Comparison of ENCODE assay signal across 26 mouse cellular contexts in genomic region chr11:46619929-46620328, GRCm38 (mm10). TPM values are rescaled to one million over a fixed set of nuclear protein-coding genes. Genes with fewer than 3 reads are reported as not detected.
DNase-seq lines count a peak whose midpoint lies in the region; ATAC-seq lines count a peak whose summit lies in the region.
"Had no signal": no experiment of that assay in that cellular context is flagged by ENCODE, and none has a peak within 500 bp of the region (broad histone marks: within the 10 kb centered on the region; RNA-seq: fewer than 3 reads in every experiment).

No protein-coding gene starts in this region.

- no peaks in the 10 kb centered on the region for H3K4me1 ChIP-seq in forebrain, embryonic 16.5 days (replicated peaks; ENCODE audit: control insufficient read depth, insufficient read depth, low read length)
- no peaks in the 10 kb centered on the region for H3K4me1 ChIP-seq in forebrain, embryonic 10.5 days
- H3K4me1 ChIP-seq in midbrain, embryonic 14.5 days (ENCODE audit: control insufficient read depth, insufficient read depth, low read length): no peaks in the 10 kb centered on the region
- H3K4me1 ChIP-seq in midbrain, embryonic 10.5 days: no peaks in the 10 kb centered on the region
- H3K4me1 ChIP-seq in hindbrain, embryonic 16.5 days (ENCODE audit: control insufficient read depth, insufficient read depth, low read depth, low read length): no peaks in the 10 kb centered on the region
- H3K4me1 ChIP-seq: embryonic facial prominence, embryonic 10.5 days; heart, embryonic 15.5 days; hindbrain, embryonic 13.5 days; intestine, embryonic 15.5 days had no signal

- no peaks in the 10 kb centered on the region for H3K27me3 ChIP-seq in forebrain, embryonic 16.5 days (replicated peaks; ENCODE audit: control insufficient read depth, insufficient read depth, low read length)
- no peaks in the 10 kb centered on the region for H3K27me3 ChIP-seq in forebrain, embryonic 10.5 days (ENCODE audit: poor library complexity, severe bottlenecking)
- H3K27me3 ChIP-seq in midbrain, embryonic 14.5 days (ENCODE audit: control insufficient read depth, insufficient read depth, low read length): no peaks in the 10 kb centered on the region
- no peaks in the 10 kb centered on the region for H3K27me3 ChIP-seq in midbrain, embryonic 10.5 days (ENCODE audit: low read depth, poor library complexity, severe bottlenecking)
- H3K27me3 ChIP-seq in hindbrain, embryonic 16.5 days (replicated peaks; ENCODE audit: control insufficient read depth, insufficient read depth, low read length): no peaks in the 10 kb centered on the region
- H3K27me3 ChIP-seq: CH12.LX; heart, embryonic 15.5 days; hindbrain, embryonic 13.5 days; intestine, embryonic 15.5 days; Patski had no signal

- H3K36me3 ChIP-seq in forebrain, embryonic 16.5 days (ENCODE audit: control insufficient read depth, insufficient read depth): no peaks in the 10 kb centered on the region
- H3K36me3 ChIP-seq in forebrain, embryonic 10.5 days (replicated peaks): no peaks in the 10 kb centered on the region
- no peaks in the 10 kb centered on the region for H3K36me3 ChIP-seq in midbrain, embryonic 14.5 days (ENCODE audit: control insufficient read depth, insufficient read depth, low read length)
- no peaks in the 10 kb centered on the region for H3K36me3 ChIP-seq in midbrain, embryonic 10.5 days
- no peaks in the 10 kb centered on the region for H3K36me3 ChIP-seq in hindbrain, embryonic 16.5 days (ENCODE audit: control insufficient read depth, insufficient read depth, low read length)
- H3K36me3 ChIP-seq: embryonic facial prominence, embryonic 10.5 days; heart, embryonic 15.5 days; hindbrain, embryonic 13.5 days; intestine, embryonic 15.5 days had no signal

- ATAC-seq in forebrain, embryonic 16.5 days: peak; percentile 66
- ATAC-seq in midbrain, embryonic 14.5 days (ENCODE audit: low FRiP score, low TSS enrichment): no peak
- no peak for ATAC-seq in hindbrain, embryonic 16.5 days
- ATAC-seq: activated CD4-positive, CD25-positive, alpha-beta regulatory T cell, adult 4 months; intestine, embryonic 15.5 days; Patski had no signal

- H3K4me2 ChIP-seq in forebrain, embryonic 16.5 days (ENCODE audit: low read length): no peak overlapping the region
- H3K4me2 ChIP-seq in midbrain, embryonic 14.5 days (ENCODE audit: low read length): no peak overlapping the region
- H3K4me2 ChIP-seq in hindbrain, embryonic 16.5 days (ENCODE audit: low read length): no peak overlapping the region
- H3K4me2 ChIP-seq: heart, embryonic 11.5 days; heart, embryonic 15.5 days; hindbrain, embryonic 13.5 days; intestine, embryonic 15.5 days had no signal

- H3K27ac ChIP-seq in forebrain, embryonic 16.5 days (ENCODE audit: low read length): no peak overlapping the region
- H3K27ac ChIP-seq in forebrain, embryonic 10.5 days: no peak overlapping the region
- no peak overlapping the region for H3K27ac ChIP-seq in midbrain, embryonic 14.5 days (replicated peaks; ENCODE audit: low read depth, low read length)
- H3K27ac ChIP-seq in midbrain, embryonic 10.5 days (replicated peaks): no peak overlapping the region
- H3K27ac ChIP-seq in hindbrain, embryonic 16.5 days (ENCODE audit: low read depth, low read length): no peak overlapping the region
- H3K27ac ChIP-seq: embryonic facial prominence, embryonic 10.5 days; heart, embryonic 15.5 days; hindbrain, embryonic 13.5 days; intestine, embryonic 15.5 days had no signal

- WGBS in forebrain, embryonic 16.5 days: 80% methylated on average over 1 of the region's 1 CpGs
- 85% methylated on average over 1 of the region's 1 CpGs for WGBS in forebrain, embryonic 10.5 days
- WGBS in midbrain, embryonic 14.5 days: 88% methylated on average over 1 of the region's 1 CpGs
- 96% methylated on average over 1 of the region's 1 CpGs for WGBS in midbrain, embryonic 10.5 days
- WGBS in hindbrain, embryonic 16.5 days: 93% methylated on average over 1 of the region's 1 CpGs

- no peaks in the 10 kb centered on the region for H3K9me3 ChIP-seq in forebrain, embryonic 16.5 days (ENCODE audit: control insufficient read depth, low read length)
- no peaks in the 10 kb centered on the region for H3K9me3 ChIP-seq in forebrain, embryonic 10.5 days
- no peaks in the 10 kb centered on the region for H3K9me3 ChIP-seq in midbrain, embryonic 14.5 days (ENCODE audit: control insufficient read depth, low read length)
- no peaks in the 10 kb centered on the region for H3K9me3 ChIP-seq in midbrain, embryonic 10.5 days (replicated peaks)
- H3K9me3 ChIP-seq in hindbrain, embryonic 16.5 days (ENCODE audit: control insufficient read depth, low read length): no peaks in the 10 kb centered on the region
- H3K9me3 ChIP-seq: embryonic facial prominence, embryonic 10.5 days; heart, embryonic 15.5 days; hindbrain, embryonic 13.5 days; intestine, embryonic 15.5 days had no signal

- no peak overlapping the region for H3K9ac ChIP-seq in forebrain, embryonic 16.5 days (replicated peaks; ENCODE audit: low read depth, low read length)
- no peak overlapping the region for H3K9ac ChIP-seq in midbrain, embryonic 14.5 days (replicated peaks; ENCODE audit: low read length)
- H3K9ac ChIP-seq in hindbrain, embryonic 16.5 days (ENCODE audit: low read depth, low read length): no peak overlapping the region
- H3K9ac ChIP-seq: heart, embryonic 15.5 days; hindbrain, embryonic 13.5 days; intestine, embryonic 15.5 days had no signal

- no peak for DNase-seq in forebrain, embryonic 10.5 days (ENCODE audit: extremely low spot score, low spot score)
- peak; percentile 12 for DNase-seq in layer of hippocampus, adult 11-12 months (ENCODE audit: low spot score)
- DNase-seq in layer of hippocampus, adult 9-10 months (ENCODE audit: low spot score): no peak
- peak; percentile 2 for DNase-seq in midbrain, embryonic 14.5 days
- no peak for DNase-seq in midbrain, embryonic 10.5 days (ENCODE audit: low spot score)
- peak; percentile 40 to 63 for DNase-seq in layer of hippocampus, postnatal 14 days (ENCODE audit: low spot score in 2 of 2)
- DNase-seq: adrenal gland, postnatal 14 days; cerebellum, adult 18-20 months; cerebellum, postnatal 10 days; gastrocnemius, postnatal 36 days; heart, adult 18-20 months; heart, postnatal 14 days had no signal

- H3K4me3 ChIP-seq in forebrain, embryonic 16.5 days (replicated peaks; ENCODE audit: low read length): no peak overlapping the region
- H3K4me3 ChIP-seq in forebrain, embryonic 10.5 days: no peak overlapping the region
- H3K4me3 ChIP-seq in midbrain, embryonic 14.5 days (replicated peaks; ENCODE audit: low read depth, low read length): no peak overlapping the region
- H3K4me3 ChIP-seq in midbrain, embryonic 10.5 days: no peak overlapping the region
- no peak overlapping the region for H3K4me3 ChIP-seq in hindbrain, embryonic 16.5 days (ENCODE audit: low read length)
- H3K4me3 ChIP-seq: embryonic facial prominence, embryonic 10.5 days; heart, embryonic 15.5 days; hindbrain, embryonic 13.5 days; intestine, embryonic 15.5 days had no signal

RNA-seq across cellular contexts. Expression of gene Dppa1, which starts 9.1 kb away (rescaled TPM):
- polyA plus RNA-seq in forebrain, embryonic 16.5 days (2015; fragmentation: Nextera tagmentation; extraction: Ambion mirVana): not detected in 2 replicates
- polyA plus RNA-seq in forebrain, embryonic 10.5 days (2016; fragmentation: Nextera tagmentation; extraction: Ambion mirVana): not detected in 2 replicates
- not detected in 2 replicates for polyA plus RNA-seq in midbrain, embryonic 14.5 days (2014; fragmentation: Nextera tagmentation; extraction: Ambion mirVana)
- polyA plus RNA-seq in midbrain, embryonic 10.5 days (2016; fragmentation: Nextera tagmentation; extraction: Ambion mirVana): not detected in 2 replicates
- total RNA-seq in layer of hippocampus, postnatal 14 days (2021): not detected
- not detected in 2 replicates for polyA plus RNA-seq in hindbrain, embryonic 16.5 days (2015; fragmentation: Nextera tagmentation; extraction: Ambion mirVana)
- total RNA-seq: adrenal gland, adult 18-20 months; adrenal gland, postnatal 14 days; CH12.LX; gastrocnemius, adult 8-10 months; gastrocnemius, postnatal 36 days; heart, adult 18-20 months; heart, postnatal 14 days; hematopoietic stem cell, adult 5-6 weeks had no signal
- polyA plus RNA-seq: activated CD4-positive, CD25-positive, alpha-beta regulatory T cell, adult 4 months; embryonic facial prominence, embryonic 10.5 days; embryonic facial prominence, embryonic 14.5 days; heart, embryonic 11.5 days; heart, embryonic 15.5 days; hindbrain, embryonic 13.5 days; intestine, embryonic 15.5 days; Patski had no signal

RNA-seq across cellular contexts. Expression of gene BC053393, which starts 48.6 kb away (rescaled TPM):
- not detected in 2 replicates for polyA plus RNA-seq in forebrain, embryonic 16.5 days (2015; fragmentation: Nextera tagmentation; extraction: Ambion mirVana)
- not detected in 2 replicates for polyA plus RNA-seq in forebrain, embryonic 10.5 days (2016; fragmentation: Nextera tagmentation; extraction: Ambion mirVana)
- polyA plus RNA-seq in midbrain, embryonic 14.5 days (2014; fragmentation: Nextera tagmentation; extraction: Ambion mirVana): not detected in 2 replicates
- polyA plus RNA-seq in midbrain, embryonic 10.5 days (2016; fragmentation: Nextera tagmentation; extraction: Ambion mirVana): not detected in 2 replicates
- total RNA-seq in layer of hippocampus, postnatal 14 days (2021): not detected
- not detected in 2 replicates for polyA plus RNA-seq in hindbrain, embryonic 16.5 days (2015; fragmentation: Nextera tagmentation; extraction: Ambion mirVana)
- total RNA-seq: adrenal gland, adult 18-20 months; adrenal gland, postnatal 14 days; CH12.LX; gastrocnemius, adult 8-10 months; gastrocnemius, postnatal 36 days; heart, adult 18-20 months; heart, postnatal 14 days; hematopoietic stem cell, adult 5-6 weeks had no signal
- polyA plus RNA-seq: activated CD4-positive, CD25-positive, alpha-beta regulatory T cell, adult 4 months; embryonic facial prominence, embryonic 10.5 days; embryonic facial prominence, embryonic 14.5 days; hindbrain, embryonic 13.5 days; intestine, embryonic 15.5 days; Patski had no signal

Comparison
In these comparisons a context has a peak if more than half of its experiments do, and no peak if none do; other contexts are left out.
1. DNase-seq: peak in layer of hippocampus, adult 11-12 months (single experiment), midbrain, embryonic 14.5 days (single experiment) and layer of hippocampus, postnatal 14 days (2 of 2); none in forebrain, embryonic 10.5 days (single experiment), layer of hippocampus, adult 9-10 months (single experiment) and midbrain, embryonic 10.5 days (single experiment).